Mouse (Mus musculus): ENCODE measurements around the gene Creg2.

DNA sequence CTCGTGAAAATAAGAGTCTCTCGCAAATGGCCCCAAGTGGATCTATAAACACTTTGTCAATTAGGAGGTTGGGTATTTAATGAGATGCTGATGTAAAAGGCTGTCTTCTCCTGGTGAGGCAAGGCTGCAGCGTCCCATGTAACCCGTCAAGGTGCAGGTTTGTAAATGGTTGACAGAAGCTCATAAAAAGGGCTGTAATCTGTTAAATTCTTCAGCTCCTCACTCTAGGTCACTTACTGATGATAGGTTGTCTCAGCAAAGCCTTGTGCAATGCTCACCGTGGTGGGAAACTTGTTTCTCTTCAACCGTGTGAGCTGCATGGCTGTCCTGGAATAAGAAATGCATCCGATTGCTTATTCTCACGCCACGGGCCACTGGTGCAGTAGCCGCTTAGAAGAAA is 57.4 kb downstream of the Creg2 start:
- TF ChIP-seq CTCF (IDR thresholded peaks at IDR 0.05; ENCODE audit: low read depth, low read length) (no peak), POLR2A (IDR thresholded peaks at IDR 0.05; ENCODE audit: extremely low read depth, insufficient read depth, low read length) (no peak)
